Mouse (Mus musculus) lung, embryonic 16.5 days (tissue): Measurements from ENCODE around the gene Cp. TPM values are rescaled to one million over a fixed set of nuclear protein-coding genes. Genes with fewer than 3 reads are reported as not detected.
A peak's percentile ranks its signal among the peaks of the same experiment; 100 is the strongest.

Experiments used
- ATAC-seq: fragments of 200-750 bp; cut with Nextera tagmentation; 2 replicates; pipeline ENCODE4 v1.8.0; 2017; ENCODE audit warnings: low read depth, mild to moderate bottlenecking, moderate library complexity
- H3K27ac ChIP-seq: fragments of 300-500 bp; sonication (generic); 2 replicates; pipeline ENCODE4 v1.5.1; 2014; ENCODE audit warnings: mild to moderate bottlenecking, control low read depth, low read length
- H3K27me3 ChIP-seq: fragments of 300-500 bp; sonication (generic); 2 replicates; pipeline ENCODE4 v1.6.1; 2014; ENCODE audit warnings: low read depth, low read length, mixed read lengths; ENCODE audit not compliant: control insufficient read depth, insufficient read depth
- H3K36me3 ChIP-seq: fragments of 300-500 bp; sonication (generic); 2 replicates; pipeline ENCODE4 v1.6.1; 2014; ENCODE audit warnings: low read length; ENCODE audit not compliant: control insufficient read depth, insufficient read depth
- H3K4me1 ChIP-seq: fragments of 300-500 bp; sonication (generic); replicated peaks from 2 replicates; pipeline ENCODE4 v1.6.1; 2014; ENCODE audit warnings: low read length, mixed read lengths; ENCODE audit not compliant: control insufficient read depth, insufficient read depth
- H3K4me2 ChIP-seq: fragments of 300-500 bp; sonication (generic); 2 replicates; pipeline ENCODE4 v1.6.1; 2014; ENCODE audit warnings: low read depth, low read length, control low read depth
- H3K4me3 ChIP-seq: fragments of 300-500 bp; sonication (generic); 2 replicates; pipeline ENCODE4 v1.5.1; 2014; ENCODE audit warnings: mild to moderate bottlenecking, low read length, control low read depth
- H3K9ac ChIP-seq: fragments of 300-500 bp; sonication (generic); 2 replicates; pipeline ENCODE4 v1.6.1; 2014; ENCODE audit warnings: low read length, control low read depth
- H3K9me3 ChIP-seq: fragments of 300-500 bp; sonication (generic); 2 replicates; pipeline ENCODE4 v1.6.1; 2016; ENCODE audit warnings: low read length; ENCODE audit not compliant: control insufficient read depth
- WGBS: fragments of 180-500 bp; shearing (Covaris S2); extraction: QIAGEN DNeasy Blood & Tissue Kit; methylation state at CpG from one replicate; pipeline ENCODE4 v1.1.7; 2014; 5-methylcytosine and 5-hydroxymethylcytosine counted together
- polyA plus RNA-seq: library from polyadenylated mRNA; unstranded; fragments of >200 nt; fragmentation: Nextera tagmentation; extraction: Ambion mirVana; gene quantifications from 2 replicates; pipeline ENCODE4 v1.2.1, GENCODE M21; 2015

Gene Cp
- polyA plus RNA-seq, 1 experiment from 2014 or later = 5.6 TPM

GRCm38 (mm10) chr3:19962769-19963513, 6.1 kb downstream of the Cp start:
- no peaks in the 10 kb centered on the region for H3K27me3 ChIP-seq
- H3K36me3 ChIP-seq = no peaks in the 10 kb centered on the region
- no peak for ATAC-seq
- 80% methylated on average over 3 of the region's 3 CpGs for WGBS
- no peak overlapping the region for H3K4me3 ChIP-seq
- peaks cover 2% of the 10 kb centered on the region; the same call in 1 of the 2 replicates for H3K4me1 ChIP-seq
- H3K27ac ChIP-seq = no peak overlapping the region
- H3K9me3 ChIP-seq = no peaks in the 10 kb centered on the region
- no peak overlapping the region for H3K9ac ChIP-seq
- no peak overlapping the region for H3K4me2 ChIP-seq

- ATAC-seq = no peak
- no peak overlapping the region for H3K4me2 ChIP-seq
- no peak overlapping the region for H3K4me3 ChIP-seq
- no peak overlapping the region for H3K27ac ChIP-seq
- no peaks in the 10 kb centered on the region for H3K4me1 ChIP-seq
- H3K9ac ChIP-seq = no peak overlapping the region
- no peaks in the 10 kb centered on the region for H3K9me3 ChIP-seq
- no peaks in the 10 kb centered on the region for H3K27me3 ChIP-seq
- no peaks in the 10 kb centered on the region for H3K36me3 ChIP-seq
- 61% methylated on average over 2 of the region's 2 CpGs for WGBS
Observed at GRCm38 (mm10) chr3:19964625-19965188, 7.9 kb downstream of the Cp start.

- no peak overlapping the region for H3K4me2 ChIP-seq
- H3K27ac ChIP-seq = no peak overlapping the region
- ATAC-seq = no peak
- no peaks in the 10 kb centered on the region for H3K4me1 ChIP-seq
- 76% methylated on average over 5 of the region's 5 CpGs for WGBS
- no peak overlapping the region for H3K9ac ChIP-seq
- H3K9me3 ChIP-seq = no peaks in the 10 kb centered on the region
- no peaks in the 10 kb centered on the region for H3K36me3 ChIP-seq
- no peak overlapping the region for H3K4me3 ChIP-seq
- no peaks in the 10 kb centered on the region for H3K27me3 ChIP-seq
Observed at GRCm38 (mm10) chr3:19965239-19965638, 8.4 kb downstream of the Cp start.

DNA sequence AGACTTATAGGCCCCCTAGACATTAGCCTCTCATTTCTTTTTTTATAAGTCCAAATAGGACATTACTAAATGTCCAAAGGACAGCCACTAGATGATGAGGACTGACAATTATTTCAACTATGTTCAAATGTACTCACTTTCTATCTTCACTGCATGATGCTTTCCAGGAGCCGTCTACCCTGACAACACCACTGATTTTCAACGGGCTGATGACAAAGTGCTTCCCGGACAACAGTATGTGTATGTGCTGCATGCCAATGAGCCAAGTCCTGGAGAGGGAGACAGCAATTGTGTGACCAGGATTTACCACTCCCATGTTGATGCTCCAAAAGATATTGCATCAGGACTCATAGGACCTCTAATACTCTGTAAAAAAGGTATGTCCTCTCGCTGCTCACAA, 9.2 kb downstream of the Cp start:
- H3K27me3 ChIP-seq = no peaks in the 10 kb centered on the region
- no peaks in the 10 kb centered on the region for H3K4me1 ChIP-seq
- no peaks in the 10 kb centered on the region for H3K36me3 ChIP-seq
- H3K4me3 ChIP-seq = no peak overlapping the region
- H3K9me3 ChIP-seq = no peaks in the 10 kb centered on the region
- no peak overlapping the region for H3K27ac ChIP-seq
- H3K4me2 ChIP-seq = no peak overlapping the region
- H3K9ac ChIP-seq = no peak overlapping the region
- WGBS = 76% methylated on average over 4 of the region's 4 CpGs
- no peak for ATAC-seq

- no peak overlapping the region for H3K4me2 ChIP-seq
- ATAC-seq = 0 out of 2 replicates have a peak, but pooled peaks have one; percentile 34
- 34% methylated on average over 4 of the region's 4 CpGs for WGBS
Observed at GRCm38 (mm10) chr3:19978474-19978873, 21.6 kb downstream of the Cp start.

GRCm38 (mm10) chr3:19981156-19981555, 24.3 kb downstream of the Cp start:
- Histone ChIP-seq H3K9ac (no peak overlapping the region), H3K4me2 (no peak overlapping the region), H3K36me3 (no peaks in the 10 kb centered on the region), H3K9me3 (no peaks in the 10 kb centered on the region), H3K27ac (no peak overlapping the region), H3K4me3 (no peak overlapping the region), H3K4me1 (no peaks in the 10 kb centered on the region), H3K27me3 (no peaks in the 10 kb centered on the region)
- ATAC-seq = no peak
- WGBS = 79% methylated on average over 2 of the region's 2 CpGs

More at GRCm38 (mm10) chr3:19978474-19978873, 21.6 kb downstream of the Cp start:
- Histone ChIP-seq H3K36me3 (no peaks in the 10 kb centered on the region), H3K4me1 (no peaks in the 10 kb centered on the region), H3K4me3 (no peak overlapping the region), H3K27ac (no peak overlapping the region), H3K9me3 (no peaks in the 10 kb centered on the region), H3K27me3 (no peaks in the 10 kb centered on the region), H3K9ac (no peak overlapping the region)

- no peak overlapping the region for H3K9ac ChIP-seq
- no peaks in the 10 kb centered on the region for H3K9me3 ChIP-seq
- no peak overlapping the region for H3K27ac ChIP-seq
- no peaks in the 10 kb centered on the region for H3K27me3 ChIP-seq
- H3K4me2 ChIP-seq = no peak overlapping the region
- H3K36me3 ChIP-seq = no peaks in the 10 kb centered on the region
- H3K4me3 ChIP-seq = no peak overlapping the region
- H3K4me1 ChIP-seq = no peaks in the 10 kb centered on the region
- no peak for ATAC-seq
Observed at GRCm38 (mm10) chr3:19982846-19983245, 26.0 kb downstream of the Cp start.

DNA sequence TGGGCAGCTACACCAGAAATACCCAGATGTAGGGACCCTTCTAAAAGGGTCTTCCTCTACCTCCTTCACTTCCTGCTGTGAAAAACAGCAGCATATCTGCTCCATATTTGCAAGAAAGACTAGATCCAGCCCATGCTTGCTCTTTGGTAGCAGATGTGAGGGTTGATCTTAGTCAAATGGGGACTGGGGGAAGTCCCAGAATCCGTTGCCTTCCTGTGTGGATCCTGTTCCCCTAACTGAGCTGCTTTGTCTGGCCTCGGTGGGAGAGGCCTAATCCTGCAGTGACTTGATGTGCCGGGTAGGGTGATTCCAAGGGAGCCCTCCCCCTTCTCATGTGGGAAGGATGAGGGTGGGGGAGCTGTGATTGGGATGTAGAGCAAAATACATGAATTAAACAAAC, 29.3 kb downstream of the Cp start:
- H3K4me2 ChIP-seq = no peak overlapping the region
- no peaks in the 10 kb centered on the region for H3K36me3 ChIP-seq
- no peaks in the 10 kb centered on the region for H3K9me3 ChIP-seq
- H3K27me3 ChIP-seq = no peaks in the 10 kb centered on the region
- H3K4me3 ChIP-seq = no peak overlapping the region
- no peak overlapping the region for H3K9ac ChIP-seq
- no peak overlapping the region for H3K27ac ChIP-seq
- no peak for ATAC-seq
- 33% methylated on average over 3 of the region's 3 CpGs for WGBS
- no peaks in the 10 kb centered on the region for H3K4me1 ChIP-seq

DNA sequence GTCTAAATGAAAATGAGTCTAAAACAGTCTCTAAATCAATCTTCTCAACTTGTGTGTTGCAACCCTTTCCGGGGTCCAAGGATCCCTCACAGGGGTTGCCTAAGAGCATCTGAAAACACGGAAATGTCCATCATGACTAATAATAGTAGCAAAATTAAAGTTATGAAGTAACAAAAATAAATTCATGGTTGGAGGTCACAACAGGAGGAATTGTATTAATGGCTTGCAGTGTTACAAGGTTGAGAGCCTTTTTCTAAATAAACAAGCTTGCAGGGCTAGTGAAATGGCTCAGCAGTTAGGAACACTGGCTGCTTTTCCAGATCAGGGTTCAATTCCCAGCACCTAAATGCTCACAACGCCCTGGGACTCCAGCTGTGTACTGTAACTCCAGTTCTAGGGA, 33.2 kb downstream of the Cp start:
- no peak overlapping the region for H3K4me3 ChIP-seq

More for the DNA sequence above, 33.2 kb downstream of the Cp start:
- Histone ChIP-seq H3K36me3 (no peaks in the 10 kb centered on the region), H3K9ac (no peak overlapping the region), H3K9me3 (no peaks in the 10 kb centered on the region), H3K4me2 (no peak overlapping the region), H3K27me3 (no peaks in the 10 kb centered on the region), H3K27ac (no peak overlapping the region), H3K4me1 (no peaks in the 10 kb centered on the region)
- ATAC-seq = no peak
- 68% methylated on average over 3 of the region's 3 CpGs for WGBS
